Mouse (Mus musculus) megakaryocyte, adult 5-6 weeks (primary cell): ENCODE results near the gene Gm16513. TPM values are rescaled to one million over a fixed set of nuclear protein-coding genes. Genes with fewer than 3 reads are reported as not detected.
"Not testable (repeated sequence)": the region's sequence is repeated elsewhere in the genome, so short reads cannot be mapped to it uniquely, and the experiment has no call there.

ENCODE experiments used
- ATAC-seq: 2 replicates; pipeline ENCODE4 v1.8.0; 2016; ENCODE audit warnings: mild to moderate bottlenecking, inconsistent platforms; ENCODE audit not compliant: poor library complexity, severe bottlenecking
- total RNA-seq, 2 experiments: library from RNA; stranded (forward) in 1 of 2; stranded (reverse) in 1 of 2; fragments of 153-499, 151-499 nt in 1 of 2; fragments of 221-1000, 200-1000 nt in 1 of 2; gene quantifications; 2 replicates each; pipeline versions ENCODE4 v1.2.3 to v1.2.4; 2015 to 2017

The Gm16513 gene
- not detected in 2 replicates for total RNA-seq (2015)
- not detected in 2 replicates for total RNA-seq (2017)

GRCm38 (mm10) chr5:95182324-95182723 lies at the start of gene Gm16513:
Gene Gm16513 (plus strand): TSS chr5:95182624.
- ATAC-seq, result not testable (repeated sequence)

Other genes with a start within 250 kb of the Gm16513 start
- not detected in 2 replicates for gene Gm6367, start 194.0 kb upstream of the Gm16513 start, total RNA-seq (2015)
- not detected in 2 replicates for gene Gm6367, start 194.0 kb upstream of the Gm16513 start, total RNA-seq (2017)
- not detected in 2 replicates for gene Gm7942, start 75.7 kb upstream of the Gm16513 start, total RNA-seq (2015)
- not detected in 2 replicates for gene Gm7942, start 75.7 kb upstream of the Gm16513 start, total RNA-seq (2017)
- gene Gm10424, start 90.1 kb downstream of the Gm16513 start, total RNA-seq (2015), result not detected in 2 replicates
- not detected in 2 replicates for gene Gm10424, start 90.1 kb downstream of the Gm16513 start, total RNA-seq (2017)
- gene Gm3259, start 123.3 kb downstream of the Gm16513 start, total RNA-seq (2015), result not detected in 2 replicates
- gene Gm3259, start 123.3 kb downstream of the Gm16513 start, total RNA-seq (2017), result not detected in 2 replicates